Mouse (Mus musculus) urinary bladder, postnatal 14 days (tissue): Measurements from ENCODE around the gene Galntl6.
"Not testable (repeated sequence)": the region's sequence is repeated elsewhere in the genome, so short reads cannot be mapped to it uniquely, and the experiment has no call there.

Experiments
- DNase-seq: peaks from one replicate; pipeline ENCODE4 v3.0.0; 2021; ENCODE audit warnings: low spot score

The Galntl6 gene

GRCm38 (mm10) chr8:58604751-58605150 is 307.7 kb downstream of the Galntl6 start:
- no peak for DNase-seq

- no peak for DNase-seq
Observed at GRCm38 (mm10) chr8:58597834-58598233, 314.6 kb downstream of the Galntl6 start.

GRCm38 (mm10) chr8:58575346-58575745 is 337.1 kb downstream of the Galntl6 start:
- DNase-seq: no peak

DNA sequence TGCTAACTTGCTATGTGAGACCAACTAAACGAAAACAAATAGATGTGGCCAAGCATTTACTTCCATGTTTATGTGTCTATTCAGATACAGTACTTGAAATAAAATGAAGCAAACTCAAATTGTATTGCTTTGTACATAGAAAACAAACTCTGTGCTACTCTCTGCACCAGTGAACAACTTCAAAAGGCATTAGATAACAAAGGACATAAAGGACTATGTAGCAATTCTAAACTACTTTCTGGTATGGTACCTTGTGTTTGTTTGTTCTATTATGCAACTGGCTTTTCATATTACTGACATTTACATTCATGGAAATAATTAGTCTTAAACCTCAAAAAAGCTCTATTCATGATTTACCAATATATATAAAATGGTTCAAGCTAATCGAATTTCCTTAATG is 344.4 kb downstream of the Galntl6 start:
- no peak for DNase-seq

DNA sequence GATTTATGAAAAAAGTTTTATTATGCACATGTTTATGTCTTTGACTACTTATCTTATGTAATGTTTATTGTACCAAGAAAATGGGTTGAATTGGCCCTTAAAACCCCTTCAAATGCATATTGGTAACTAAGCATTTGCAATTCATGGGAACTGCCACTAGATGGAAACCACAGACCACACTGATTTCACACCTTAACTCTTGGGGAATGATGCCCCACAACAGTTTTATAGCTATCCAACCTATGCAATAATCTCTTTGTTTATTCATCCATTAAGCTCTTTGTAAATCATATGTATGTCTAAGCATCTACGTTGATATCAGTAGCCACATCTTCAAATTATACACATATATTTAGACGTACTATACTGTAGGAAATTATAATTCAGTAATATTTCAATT is 346.3 kb downstream of the Galntl6 start:
- no peak for DNase-seq

DNA sequence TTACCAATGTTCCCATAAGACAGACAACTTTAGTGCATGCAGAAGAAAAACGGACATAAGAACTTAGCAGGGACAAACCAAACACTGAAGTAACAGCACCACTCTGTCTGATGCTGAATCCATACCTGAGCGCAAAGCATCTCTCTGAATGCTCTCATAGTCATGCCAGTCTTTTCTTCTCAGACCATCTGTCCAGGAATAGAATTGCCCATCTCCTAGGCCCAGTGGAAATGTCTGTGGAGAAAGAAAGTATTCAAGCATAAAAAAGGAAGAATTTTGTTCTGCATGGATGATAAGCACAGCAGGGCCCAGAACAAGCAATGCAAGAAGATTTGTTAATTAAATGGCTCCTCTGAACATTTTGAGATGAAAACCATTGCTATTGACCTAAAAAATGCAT is 376.7 kb downstream of the Galntl6 start:
- DNase-seq: no peak

DNA sequence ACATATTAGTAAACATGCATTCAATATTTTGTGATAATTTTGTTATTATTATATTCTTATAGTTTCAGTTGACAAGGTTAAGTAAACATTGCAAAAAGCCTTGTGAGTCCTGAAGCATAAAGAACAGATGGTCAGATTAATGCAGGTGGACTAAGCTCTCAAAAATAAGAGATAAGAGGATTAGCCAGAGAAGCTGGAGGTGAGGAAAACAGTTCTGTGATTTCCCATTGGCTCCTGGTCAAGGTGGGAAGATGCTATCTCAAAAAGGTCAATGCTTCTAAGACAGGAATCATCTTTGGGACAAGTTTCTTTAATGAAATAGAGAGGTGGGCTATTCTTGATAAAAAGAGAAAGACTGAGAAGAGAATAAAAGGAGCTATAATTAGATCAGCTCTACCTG is 377.8 kb downstream of the Galntl6 start:
- DNase-seq: no peak

GRCm38 (mm10) chr8:58523443-58523842 is 389.0 kb downstream of the Galntl6 start:
- DNase-seq: no peak

DNA sequence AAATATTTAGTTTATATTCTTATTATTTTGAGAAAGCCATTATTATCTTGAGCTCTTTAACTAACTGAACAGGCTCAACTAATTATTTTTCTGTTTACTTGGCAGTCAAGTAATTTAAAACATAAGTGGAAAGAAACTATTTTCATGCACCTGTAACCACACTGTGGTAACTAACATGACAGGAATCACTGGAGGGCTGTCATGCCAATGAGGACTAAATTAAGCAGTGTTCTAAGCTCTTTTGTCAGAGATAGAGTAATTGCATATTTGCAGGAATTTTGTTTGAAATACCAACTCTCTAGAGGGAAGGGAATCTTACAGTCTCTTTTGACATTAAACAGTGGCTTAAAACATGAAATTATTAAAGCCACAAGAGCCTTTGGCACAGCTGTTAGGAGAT is 390.5 kb downstream of the Galntl6 start:
- DNase-seq: no peak

DNA sequence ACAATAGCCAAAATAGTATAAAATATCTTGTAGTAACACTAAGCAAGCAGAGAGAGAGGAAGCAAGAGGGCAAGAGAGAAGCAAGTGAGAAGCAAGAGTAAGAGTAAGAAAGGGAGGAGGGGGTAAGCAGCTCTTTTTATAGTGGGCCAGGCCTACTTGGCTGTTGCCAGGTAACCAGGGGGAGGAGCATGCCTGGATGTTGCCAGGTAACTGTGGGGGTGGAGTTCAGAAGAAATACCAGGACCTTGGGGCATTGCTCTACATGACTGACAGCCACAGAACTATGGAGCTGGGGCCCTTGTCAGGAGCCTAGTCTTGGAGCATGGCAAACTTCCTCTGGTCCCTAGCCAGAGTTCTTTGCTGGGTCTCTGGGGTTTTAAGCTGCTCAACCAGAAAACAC is 401.9 kb downstream of the Galntl6 start:
- no peak for DNase-seq

GRCm38 (mm10) chr8:58509051-58509450 is 403.4 kb downstream of the Galntl6 start:
- no peak for DNase-seq

GRCm38 (mm10) chr8:58487099-58487498 is 425.3 kb downstream of the Galntl6 start:
- DNase-seq: no peak

- DNase-seq: not testable (repeated sequence)
Observed at GRCm38 (mm10) chr8:58463342-58463741, 449.1 kb downstream of the Galntl6 start.

DNA sequence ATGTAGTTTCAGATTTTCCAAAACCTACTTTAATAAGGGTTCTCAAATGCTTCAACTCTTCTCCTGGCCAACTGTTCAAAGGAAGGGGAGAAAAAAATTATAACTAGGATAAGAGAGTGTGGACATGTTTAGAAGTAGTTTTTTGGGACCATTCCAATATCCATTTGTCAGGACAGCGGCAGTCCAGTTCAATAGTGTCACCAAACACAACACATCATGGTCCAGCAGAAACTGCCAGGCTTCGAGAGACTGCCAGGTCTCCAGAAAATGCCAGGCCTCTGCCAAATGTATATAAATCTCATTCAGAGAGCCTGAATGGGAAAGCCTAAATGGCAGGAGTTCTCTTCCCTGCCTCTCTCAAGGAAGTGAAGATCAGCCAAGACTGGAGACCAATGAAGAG is 469.7 kb downstream of the Galntl6 start:
- DNase-seq: no peak

- no peak for DNase-seq
Observed at GRCm38 (mm10) chr8:58418481-58418880, 494.0 kb downstream of the Galntl6 start.

- DNase-seq: no peak
Observed at GRCm38 (mm10) chr8:58417551-58417950, 494.9 kb downstream of the Galntl6 start.

DNA sequence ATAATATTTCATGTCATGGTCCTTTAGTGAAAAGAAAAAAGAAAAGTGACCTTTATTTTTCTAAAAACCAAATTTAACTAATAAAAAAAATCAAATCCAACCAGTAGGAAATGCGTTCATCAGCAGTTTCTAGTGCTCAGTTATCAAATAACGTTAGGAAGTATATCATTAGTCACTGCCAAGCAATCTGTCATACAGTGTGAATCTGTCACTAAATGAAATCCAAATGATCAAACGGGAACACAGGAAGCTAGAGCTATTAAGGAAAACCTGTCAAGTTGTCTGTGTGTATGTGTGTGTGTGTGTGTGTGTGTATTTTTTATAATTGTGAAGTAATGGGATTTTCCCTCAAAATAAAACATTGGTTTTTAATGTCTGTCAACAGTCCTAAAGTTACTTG is 515.9 kb downstream of the Galntl6 start:
- DNase-seq: no peak

- DNase-seq: no peak
Observed at GRCm38 (mm10) chr8:58395879-58396278, 516.6 kb downstream of the Galntl6 start.

- DNase-seq: no peak
Observed at GRCm38 (mm10) chr8:58372389-58372788, 540.1 kb downstream of the Galntl6 start.

DNA sequence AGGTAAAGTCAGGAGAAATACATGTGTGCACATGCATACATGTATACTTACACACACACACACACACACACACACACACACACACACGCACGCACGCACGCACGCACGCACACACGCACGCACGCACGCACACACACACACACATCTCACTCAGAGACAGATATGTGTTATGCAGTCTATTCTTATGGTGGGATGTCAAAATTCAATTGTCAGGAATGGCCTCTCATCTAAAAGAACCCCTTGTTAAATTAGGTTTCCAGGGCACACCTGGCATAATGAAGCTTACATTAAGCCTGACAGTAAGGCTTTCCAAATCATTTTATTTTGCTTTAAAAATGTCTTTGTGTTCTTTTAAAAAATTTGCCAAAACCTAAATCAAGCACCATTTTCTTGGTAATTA is 540.5 kb downstream of the Galntl6 start:
- DNase-seq: no peak

DNA sequence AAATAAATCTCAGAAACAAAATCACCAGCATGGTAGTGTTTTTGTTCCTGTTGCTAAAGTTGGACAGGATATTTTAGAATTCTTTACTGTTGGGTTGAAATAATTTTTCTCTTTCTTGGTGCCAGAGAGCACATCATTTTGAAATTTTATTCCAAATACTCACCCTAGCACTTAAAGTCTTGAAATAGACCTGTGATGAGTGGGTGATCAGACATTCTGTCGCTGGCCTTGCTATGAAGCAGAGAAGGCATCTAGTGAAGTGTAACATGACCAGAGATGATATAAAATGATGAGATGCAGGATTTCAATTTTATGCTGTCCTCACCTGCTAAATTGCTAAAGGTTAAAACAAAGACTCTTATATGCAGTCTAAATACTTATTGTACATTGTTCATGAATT is 581.3 kb downstream of the Galntl6 start:
- no peak for DNase-seq

DNA sequence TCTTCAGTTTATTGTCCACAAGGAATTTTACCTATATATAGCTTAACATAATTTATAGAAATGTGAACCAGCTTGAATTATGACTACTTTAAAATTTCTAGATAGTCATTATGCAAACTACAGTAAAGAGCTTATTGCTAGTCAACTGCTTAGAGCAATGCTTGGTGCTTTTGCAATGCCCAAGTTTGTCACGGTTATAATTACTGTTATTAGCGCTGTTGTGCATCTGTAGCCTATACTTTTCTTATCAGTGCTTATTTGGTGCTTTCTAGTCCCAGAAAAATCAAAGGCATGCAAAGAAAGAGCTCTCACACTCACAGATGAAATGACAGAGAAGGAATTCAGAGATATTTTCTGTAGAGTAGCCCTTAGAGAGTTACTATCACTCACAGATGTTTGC is 599.0 kb downstream of the Galntl6 start:
- no peak for DNase-seq

DNA sequence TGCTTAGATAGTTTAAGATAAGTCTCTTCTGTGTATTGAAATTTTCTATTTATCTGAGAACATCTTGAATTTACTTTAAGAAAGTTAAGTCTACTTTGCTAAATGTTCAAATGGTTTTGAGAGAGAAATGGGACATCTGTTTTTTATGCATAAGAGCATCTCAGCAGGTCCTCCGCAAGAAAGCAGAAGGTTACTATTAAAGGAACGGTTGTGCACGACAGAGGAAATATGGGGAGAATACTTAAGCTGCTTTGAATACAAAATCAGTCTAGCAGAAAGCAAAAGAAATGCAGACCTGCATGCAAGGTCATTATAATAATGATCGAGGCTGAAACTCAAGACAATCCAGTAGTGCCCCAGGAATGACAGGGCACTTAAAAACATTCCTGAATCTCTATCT is 621.0 kb downstream of the Galntl6 start:
- DNase-seq: no peak

- DNase-seq: no peak
Observed at GRCm38 (mm10) chr8:58290080-58290479, 622.4 kb downstream of the Galntl6 start.

GRCm38 (mm10) chr8:58265485-58265884 is 647.0 kb downstream of the Galntl6 start:
- no peak for DNase-seq
